Mouse (Mus musculus) embryonic facial prominence, embryonic 11.5 days (tissue): Measurements from ENCODE around the gene Commd7. TPM values are rescaled to one million over a fixed set of nuclear protein-coding genes. Genes with fewer than 3 reads are reported as not detected.
A peak's percentile ranks its signal among the peaks of the same experiment; 100 is the strongest.

Experiments used
- ATAC-seq: fragments of 200-750 bp; cut with Nextera tagmentation; replicated peaks from 2 replicates; pipeline ENCODE4 v1.8.0; 2017; ENCODE audit warnings: low read depth; ENCODE audit not compliant: insufficient number of reproducible peaks, low FRiP score, low TSS enrichment
- DNase-seq: peaks from one replicate; pipeline ENCODE4 v3.0.0-alpha.2; 2015; ENCODE audit warnings: low spot score
- H3K27ac ChIP-seq: fragments of 300-500 bp; sonication (generic); replicated peaks from 2 replicates; pipeline ENCODE4 v1.5.1; 2014; ENCODE audit warnings: mild to moderate bottlenecking, low read depth, low read length, control low read depth
- H3K27me3 ChIP-seq: fragments of 300-500 bp; sonication (generic); 2 replicates; pipeline ENCODE4 v1.6.1; 2014; ENCODE audit warnings: mild to moderate bottlenecking, low read length, moderate library complexity, mixed read lengths; ENCODE audit not compliant: control insufficient read depth, insufficient read depth
- H3K36me3 ChIP-seq: fragments of 300-500 bp; sonication (generic); replicated peaks from 2 replicates; pipeline ENCODE4 v1.6.1; 2014; ENCODE audit warnings: low read depth, mild to moderate bottlenecking, low read length, moderate library complexity, mixed read lengths; ENCODE audit not compliant: control insufficient read depth, insufficient read depth
- H3K4me1 ChIP-seq: fragments of 300-500 bp; sonication (generic); 2 replicates; pipeline ENCODE4 v1.6.1; 2014; ENCODE audit warnings: low read length, mixed read lengths; ENCODE audit not compliant: control insufficient read depth, insufficient read depth
- H3K4me2 ChIP-seq: fragments of 300-500 bp; sonication (generic); 2 replicates; pipeline ENCODE4 v1.6.1; 2014; ENCODE audit warnings: low read depth, mild to moderate bottlenecking, control low read depth, low read length, moderate library complexity
- H3K4me3 ChIP-seq: fragments of 300-500 bp; sonication (generic); 2 replicates; pipeline ENCODE4 v1.5.1; 2014; ENCODE audit warnings: low read depth, low read length, control low read depth
- H3K9ac ChIP-seq: fragments of 300-500 bp; sonication (generic); replicated peaks from 2 replicates; pipeline ENCODE4 v1.6.1; 2014; ENCODE audit warnings: mild to moderate bottlenecking, control low read depth, low read length
- H3K9me3 ChIP-seq: fragments of 300-500 bp; sonication (generic); replicated peaks from 2 replicates; pipeline ENCODE4 v1.6.1; 2016; ENCODE audit warnings: mild to moderate bottlenecking, low read length, inconsistent platforms, mixed read lengths; ENCODE audit not compliant: control insufficient read depth
- WGBS: fragments of 180-500 bp; shearing (Covaris S2); extraction: QIAGEN DNeasy Blood & Tissue Kit; methylation state at CpG from one replicate; pipeline ENCODE4 v1.1.7; 2014; 5-methylcytosine and 5-hydroxymethylcytosine counted together
- polyA plus RNA-seq: library from polyadenylated mRNA; unstranded; fragments of >200 nt; fragmentation: Nextera tagmentation; extraction: Ambion mirVana; gene quantifications from 2 replicates; pipeline ENCODE4 v1.2.1, GENCODE M21; 2014

Gene Commd7
- polyA plus RNA-seq, 1 experiment from 2014 or later: 68.6 TPM

- no peaks in the 10 kb centered on the region for H3K4me1 ChIP-seq
- WGBS: 21% methylated on average over 3 of the region's 3 CpGs
- H3K36me3 ChIP-seq: no peaks in the 10 kb centered on the region
- no peak overlapping the region for H3K9ac ChIP-seq
- no peaks in the 10 kb centered on the region for H3K9me3 ChIP-seq
- no peak overlapping the region for H3K27ac ChIP-seq
- H3K4me2 ChIP-seq: no peak overlapping the region
- H3K4me3 ChIP-seq: no peak overlapping the region
- DNase-seq: no peak
- ATAC-seq: no peak
- H3K27me3 ChIP-seq: no peaks in the 10 kb centered on the region
These were observed 9.9 kb upstream of the Commd7 start for GRCm38 (mm10) chr2:153642496-153642895.

DNA sequence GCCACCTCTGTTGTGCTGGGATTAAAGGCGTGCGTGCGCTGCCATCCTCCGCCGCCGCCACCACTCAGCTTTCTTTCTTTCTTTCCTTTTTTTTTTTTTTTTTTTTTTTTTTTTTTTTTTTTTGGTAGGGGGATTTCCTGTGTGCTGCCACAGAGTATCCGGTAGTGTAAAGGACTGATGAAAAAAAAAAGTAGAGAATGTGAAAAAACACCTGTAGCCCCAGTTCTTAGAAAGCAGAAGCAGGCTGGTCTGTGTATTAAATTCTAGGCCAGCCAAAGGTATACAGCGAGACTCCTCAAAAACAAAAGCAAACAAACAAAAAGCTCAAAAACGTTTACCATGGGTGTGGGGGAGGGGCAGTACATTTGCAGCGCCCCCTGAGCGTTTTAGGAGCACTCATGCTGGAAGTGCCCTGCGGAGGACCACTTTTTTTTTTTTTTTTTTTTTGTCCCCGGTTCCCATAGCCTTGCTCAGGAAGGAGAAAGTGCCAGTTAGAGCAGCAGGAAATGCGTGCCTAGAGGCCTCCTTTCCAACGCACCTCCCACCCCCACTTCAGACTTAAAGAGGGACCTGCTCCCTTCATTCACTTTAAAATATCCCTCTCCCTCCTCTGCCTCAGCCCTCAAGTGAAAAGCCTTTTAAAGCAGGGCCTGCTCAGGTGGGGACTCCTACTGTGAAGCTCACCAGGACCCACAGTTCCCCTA lies 6.5 kb upstream of the Commd7 start:
- Histone ChIP-seq H3K36me3 (no peaks in the 10 kb centered on the region), H3K27me3 (no peaks in the 10 kb centered on the region), H3K9ac (no peak overlapping the region), H3K4me1 (no peaks in the 10 kb centered on the region), H3K9me3 (no peaks in the 10 kb centered on the region), H3K4me2 (no peak overlapping the region), H3K4me3 (no peak overlapping the region), H3K27ac (no peak overlapping the region)
- ATAC-seq (no peak), DNase-seq (peak; percentile 7)
- WGBS: 17% methylated on average over 14 of the region's 15 CpGs

DNA sequence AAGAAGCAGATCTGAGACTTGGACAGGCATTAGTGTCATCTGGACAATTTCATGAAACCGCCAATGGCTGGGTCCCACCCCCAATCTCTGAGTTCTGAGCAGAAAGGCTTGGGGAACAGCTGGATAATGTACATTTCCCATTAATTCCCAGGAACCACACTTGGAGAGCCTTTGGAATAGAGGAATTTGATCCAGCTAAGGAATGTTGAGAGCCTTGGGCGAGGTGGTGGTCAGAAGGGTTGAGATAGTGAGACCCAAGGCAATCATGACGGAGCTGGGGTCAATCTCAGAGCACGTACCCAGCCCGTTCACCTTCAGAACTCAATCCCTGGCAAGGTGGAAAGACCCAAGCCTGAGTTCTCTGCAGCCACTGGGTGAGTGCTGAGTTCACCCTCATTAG lies 678 bp upstream of the Commd7 start:
- Histone ChIP-seq H3K9ac (no peak overlapping the region), H3K9me3 (no peaks in the 10 kb centered on the region), H3K27ac (no peak overlapping the region), H3K36me3 (no peaks in the 10 kb centered on the region; the same call in 1 of the 2 replicates), H3K27me3 (no peaks in the 10 kb centered on the region), H3K4me3 (no peak overlapping the region), H3K4me1 (no peaks in the 10 kb centered on the region), H3K4me2 (no peak overlapping the region)
- no peak for DNase-seq
- WGBS: 86% methylated on average over 5 of the region's 5 CpGs
- no peak; the same call in 1 of the 2 replicates for ATAC-seq

GRCm38 (mm10) chr2:153632871-153633226 lies 268 bp upstream of the Commd7 start:
- no peak overlapping the region for H3K27ac ChIP-seq
- peak overlapping the region; percentile 71 for H3K4me2 ChIP-seq
- 50% methylated on average over 2 of the region's 2 CpGs for WGBS
- DNase-seq (no peak), ATAC-seq (no peak)
- peak overlapping the region; percentile 96 for H3K9ac ChIP-seq
- H3K36me3 ChIP-seq: no peaks in the 10 kb centered on the region; the same call in 1 of the 2 replicates
- no peaks in the 10 kb centered on the region for H3K4me1 ChIP-seq
- no peaks in the 10 kb centered on the region for H3K27me3 ChIP-seq
- no peaks in the 10 kb centered on the region for H3K9me3 ChIP-seq
- peak overlapping the region; percentile 81 for H3K4me3 ChIP-seq

GRCm38 (mm10) chr2:153630950-153631349 lies 1.6 kb downstream of the Commd7 start:
- Histone ChIP-seq H3K36me3 (peaks cover 2% of the 10 kb centered on the region; the same call in 1 of the 2 replicates), H3K9me3 (no peaks in the 10 kb centered on the region), H3K27ac (no peak overlapping the region), H3K9ac (no peak overlapping the region), H3K4me1 (no peaks in the 10 kb centered on the region), H3K4me3 (no peak overlapping the region), H3K4me2 (no peak overlapping the region), H3K27me3 (no peaks in the 10 kb centered on the region)
- WGBS: 91% methylated on average over 3 of the region's 3 CpGs
- no peak for DNase-seq
- ATAC-seq: no peak

DNA sequence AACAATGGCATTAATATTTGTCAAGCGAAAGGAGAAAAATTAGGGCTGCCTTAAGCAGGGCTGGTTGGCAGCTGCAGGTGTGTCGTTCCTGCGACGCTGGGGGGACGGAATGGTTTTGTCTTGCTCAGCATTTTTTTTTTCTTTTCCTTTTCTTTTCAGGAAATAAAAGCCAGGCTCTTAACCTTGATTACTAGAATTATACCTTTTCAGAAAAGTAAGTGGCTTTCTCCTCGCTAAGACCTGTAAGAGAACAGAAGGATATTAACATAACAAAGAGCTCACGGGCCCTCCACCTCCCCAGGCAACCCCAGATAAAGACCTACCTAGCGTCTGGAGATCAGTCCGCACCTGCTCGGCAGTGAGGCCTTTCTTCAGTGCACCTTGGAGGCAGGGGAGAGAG lies 10.1 kb downstream of the Commd7 start:
- no peak overlapping the region for H3K27ac ChIP-seq
- no peaks in the 10 kb centered on the region for H3K9me3 ChIP-seq
- peaks cover 11% of the 10 kb centered on the region for H3K36me3 ChIP-seq
- DNase-seq: no peak
- no peak overlapping the region for H3K4me3 ChIP-seq
- H3K9ac ChIP-seq: no peak overlapping the region
- H3K4me2 ChIP-seq: no peak overlapping the region
- H3K27me3 ChIP-seq: no peaks in the 10 kb centered on the region
- ATAC-seq: no peak
- 63% methylated on average over 10 of the region's 10 CpGs for WGBS
- no peaks in the 10 kb centered on the region for H3K4me1 ChIP-seq

GRCm38 (mm10) chr2:153618889-153619288 lies 13.7 kb downstream of the Commd7 start:
- Histone ChIP-seq H3K27ac (no peak overlapping the region), H3K4me1 (no peaks in the 10 kb centered on the region), H3K4me2 (no peak overlapping the region), H3K9me3 (no peaks in the 10 kb centered on the region), H3K36me3 (peaks cover 8% of the 10 kb centered on the region), H3K4me3 (no peak overlapping the region), H3K9ac (no peak overlapping the region), H3K27me3 (no peaks in the 10 kb centered on the region)
- WGBS: 87% methylated on average over 10 of the region's 10 CpGs
- ATAC-seq (no peak), DNase-seq (no peak)

- no peak for ATAC-seq
- Histone ChIP-seq H3K4me3 (no peak overlapping the region), H3K36me3 (peaks cover 8% of the 10 kb centered on the region), H3K4me1 (no peaks in the 10 kb centered on the region), H3K9ac (no peak overlapping the region), H3K4me2 (no peak overlapping the region), H3K27ac (no peak overlapping the region), H3K27me3 (no peaks in the 10 kb centered on the region), H3K9me3 (no peaks in the 10 kb centered on the region)
- 86% methylated on average over 6 of the region's 6 CpGs for whole genome bisulfite sequencing
- DNase-seq: no peak
These were observed 14.1 kb downstream of the Commd7 start for GRCm38 (mm10) chr2:153618439-153618838.
